Mouse (Mus musculus) embryo, embryonic 11.5 days (tissue): Measurements from ENCODE around the gene Mamdc2.
A peak's percentile ranks its signal among the peaks of the same experiment; 100 is the strongest.

ENCODE experiments used
- DNase-seq: peaks from one replicate; pipeline ENCODE4 v3.0.0-alpha.2; 2012; ENCODE audit warnings: low read depth, low spot score

Gene Mamdc2

DNA sequence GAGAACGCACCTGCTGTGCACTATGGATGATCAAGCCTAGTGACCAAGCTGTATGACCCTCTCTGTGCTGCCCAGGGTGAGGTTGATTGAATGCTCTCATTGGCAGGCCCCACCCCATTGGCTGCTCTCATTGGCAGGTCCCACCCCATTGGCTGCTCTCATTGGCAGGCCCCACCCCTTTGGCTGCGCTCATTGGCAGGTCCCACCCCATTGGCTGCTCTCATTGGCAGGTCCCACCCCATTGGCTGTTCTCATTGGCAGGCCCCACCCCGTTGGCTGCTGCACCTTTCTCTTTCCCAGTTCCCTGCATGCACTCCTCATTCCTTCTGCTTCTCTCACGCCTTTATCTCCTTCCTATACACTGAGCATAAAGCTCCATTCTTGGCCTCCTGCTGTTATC is 12.5 kb downstream of the Mamdc2 start:
- DNase-seq = no peak

DNA sequence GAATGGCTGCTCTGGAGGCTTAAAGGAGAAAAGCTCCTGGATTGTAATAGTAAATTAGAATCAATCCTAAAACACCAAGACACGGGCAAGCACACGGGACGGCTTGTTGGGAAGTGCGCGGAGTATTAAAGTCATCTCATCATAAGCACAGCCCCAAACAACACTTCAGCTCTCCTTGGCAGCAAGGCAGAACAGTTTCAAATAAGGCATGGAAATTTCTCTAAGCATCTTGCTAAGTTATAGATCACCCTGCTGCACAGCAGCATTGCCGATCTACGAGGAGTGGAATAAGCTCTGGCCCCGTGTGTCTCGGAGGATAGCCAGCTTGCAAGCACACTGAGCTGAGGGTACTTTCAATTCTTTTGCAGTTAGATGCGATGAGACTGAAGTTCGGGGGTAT is 13.8 kb downstream of the Mamdc2 start:
- DNase-seq = no peak

DNA sequence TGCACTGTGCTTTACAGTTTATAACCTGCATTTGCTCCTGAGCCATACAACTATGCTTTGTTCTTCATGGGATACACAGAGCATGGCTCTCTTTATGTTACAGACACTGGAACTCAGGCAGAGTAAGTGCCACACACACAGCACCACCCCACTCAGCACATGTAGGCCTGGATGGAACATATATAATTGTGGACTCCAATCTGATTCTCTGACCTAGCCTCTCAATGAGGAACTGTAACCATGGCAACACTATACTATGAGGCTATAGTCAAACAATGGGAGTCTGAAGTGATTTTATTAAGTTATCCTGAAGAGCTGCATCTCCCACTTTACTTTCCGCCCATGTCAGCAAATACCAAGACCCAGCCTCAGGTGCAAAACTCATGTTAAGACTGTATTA is 30.6 kb downstream of the Mamdc2 start:
- no peak for DNase-seq

DNA sequence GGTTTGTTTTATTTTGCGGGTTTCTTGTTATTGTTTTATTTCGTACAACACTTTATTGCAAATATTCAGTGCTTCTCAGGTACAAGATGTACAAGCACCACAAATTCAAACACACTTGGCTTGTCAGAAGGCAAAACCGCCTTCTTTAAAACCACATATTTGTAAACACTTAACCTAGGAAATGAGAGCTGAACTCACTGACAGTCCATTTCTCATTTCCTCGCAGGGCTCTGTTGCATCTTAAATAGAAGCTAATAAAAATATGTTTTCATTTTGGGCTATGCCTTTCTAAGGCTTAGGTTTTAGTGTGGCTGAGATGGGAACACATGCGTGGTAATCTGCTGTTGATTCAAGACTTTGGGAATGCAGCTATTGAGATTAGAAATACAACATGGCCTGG is 37.4 kb downstream of the Mamdc2 start:
- no peak for DNase-seq

DNA sequence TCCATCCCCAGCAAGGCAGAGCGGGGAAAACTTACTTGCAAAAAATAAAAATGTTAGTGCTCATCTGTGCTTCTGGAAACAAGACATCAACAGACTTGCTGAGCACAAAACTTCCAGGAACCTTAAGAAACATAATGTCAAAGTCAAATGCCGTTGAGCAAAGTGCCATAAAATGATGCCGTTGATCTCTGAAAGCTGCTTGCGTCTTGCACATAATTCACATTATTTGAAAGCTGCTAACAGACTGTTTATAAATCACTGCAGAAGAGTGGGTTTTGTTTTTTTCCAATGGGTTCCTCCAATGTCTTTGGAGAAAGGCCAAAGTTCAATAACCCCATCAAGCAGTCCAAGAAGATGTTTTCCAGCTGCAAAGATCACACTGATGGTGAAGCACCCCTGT is 37.9 kb downstream of the Mamdc2 start:
- no peak for DNase-seq

DNA sequence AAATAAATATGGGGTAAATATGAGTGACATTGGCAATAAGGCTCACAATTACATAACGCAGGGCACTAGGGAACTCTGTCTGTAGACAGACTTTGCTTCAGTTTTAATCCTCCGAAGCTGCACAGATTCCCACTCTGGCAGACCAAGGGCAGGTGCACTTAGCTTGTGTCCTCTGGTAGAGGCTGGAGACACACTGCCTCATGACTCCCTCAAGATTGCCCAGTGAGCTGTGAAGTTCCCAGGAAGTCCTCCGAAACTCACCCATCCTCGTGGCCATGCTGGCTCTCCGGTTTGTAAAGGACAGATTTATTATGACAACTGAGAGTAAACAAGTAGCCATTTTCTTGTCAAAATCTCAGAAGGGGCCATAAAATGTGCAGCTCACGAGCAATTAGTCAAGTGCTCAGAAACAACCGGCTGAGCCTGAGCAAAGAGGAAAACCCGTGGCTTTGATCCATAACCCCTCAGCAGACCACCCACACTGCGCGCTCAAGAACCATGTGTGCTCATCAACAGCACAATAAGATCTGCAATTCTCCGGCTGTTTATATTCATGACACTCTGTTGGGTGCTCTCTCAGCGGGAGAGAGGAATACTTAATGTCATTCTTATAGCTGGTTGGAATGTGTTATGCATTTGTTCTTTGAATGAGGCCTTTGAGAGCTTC is 46.6 kb downstream of the Mamdc2 start:
- DNase-seq = peak; percentile 23

DNA sequence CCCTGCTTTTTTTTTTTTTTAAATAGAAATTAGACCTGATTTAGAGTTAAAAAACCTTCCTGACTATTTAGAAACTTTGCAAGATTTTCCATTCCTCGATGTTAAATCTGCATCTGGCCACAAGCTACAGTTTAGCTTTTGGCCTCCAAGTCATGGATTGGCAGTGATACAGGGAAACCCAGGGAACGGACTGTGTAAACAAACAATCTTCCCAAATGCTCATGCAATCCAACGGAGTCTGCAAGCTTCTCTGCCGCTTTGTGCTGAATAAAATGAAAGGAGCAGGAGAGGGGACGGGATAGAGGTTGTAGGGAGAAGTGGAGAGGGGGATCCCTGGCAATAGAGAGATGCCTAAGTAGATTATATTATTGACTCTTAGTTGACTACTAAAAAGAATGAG is 47.8 kb downstream of the Mamdc2 start:
- no peak for DNase-seq

DNA sequence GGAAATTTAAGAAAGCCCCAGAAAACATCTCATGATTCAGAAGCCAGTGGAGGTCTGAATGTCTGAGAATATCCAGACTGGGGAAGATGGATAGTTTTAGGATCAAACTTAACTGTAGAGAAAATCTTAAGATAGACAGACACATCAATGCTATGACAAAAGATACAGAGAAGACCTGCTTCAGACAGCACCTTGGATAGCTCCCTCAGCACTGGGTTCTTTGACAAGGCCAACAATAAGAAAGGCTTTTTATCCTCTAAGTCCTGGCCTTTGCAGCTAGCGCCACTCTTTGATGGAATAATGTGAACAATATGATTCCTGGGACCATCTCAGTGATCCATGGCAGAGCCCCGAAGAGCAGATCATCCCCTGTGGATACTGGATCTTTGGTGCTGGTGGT is 52.3 kb downstream of the Mamdc2 start:
- no peak for DNase-seq

DNA sequence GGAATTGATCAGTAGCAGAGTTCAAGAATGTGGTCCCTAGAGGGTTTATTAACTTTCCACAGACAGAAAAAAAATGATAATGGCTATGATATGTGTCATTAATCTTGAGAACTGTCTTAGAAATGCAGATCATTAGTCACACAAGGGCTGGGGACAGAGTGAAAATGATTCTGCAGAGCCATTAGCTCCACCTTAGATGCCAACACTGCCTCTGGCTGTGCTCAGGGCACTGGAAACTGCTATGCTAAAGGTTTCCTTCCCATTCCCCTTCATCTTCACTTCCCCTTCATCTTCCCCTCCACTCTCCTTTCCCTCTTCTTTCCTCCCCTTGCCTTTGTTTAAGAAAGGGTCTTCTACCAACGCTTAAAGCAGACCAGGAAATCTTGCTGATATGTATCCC is 53.6 kb downstream of the Mamdc2 start:
- DNase-seq = no peak

- no peak for DNase-seq
Measured at GRCm38 (mm10) chr19:23388862-23389272, 59.4 kb downstream of the Mamdc2 start.

GRCm38 (mm10) chr19:23388083-23388861 is 60.0 kb downstream of the Mamdc2 start:
- no peak for DNase-seq

GRCm38 (mm10) chr19:23382396-23382795 is 65.8 kb downstream of the Mamdc2 start:
- DNase-seq = no peak

- DNase-seq = no peak
Measured at GRCm38 (mm10) chr19:23380968-23381367, 67.3 kb downstream of the Mamdc2 start.

GRCm38 (mm10) chr19:23379752-23380504 is 68.3 kb downstream of the Mamdc2 start:
- no peak for DNase-seq

GRCm38 (mm10) chr19:23376536-23377201 is 71.6 kb downstream of the Mamdc2 start:
- no peak for DNase-seq

- DNase-seq = no peak
Measured at GRCm38 (mm10) chr19:23374941-23375656, 73.1 kb downstream of the Mamdc2 start.

DNA sequence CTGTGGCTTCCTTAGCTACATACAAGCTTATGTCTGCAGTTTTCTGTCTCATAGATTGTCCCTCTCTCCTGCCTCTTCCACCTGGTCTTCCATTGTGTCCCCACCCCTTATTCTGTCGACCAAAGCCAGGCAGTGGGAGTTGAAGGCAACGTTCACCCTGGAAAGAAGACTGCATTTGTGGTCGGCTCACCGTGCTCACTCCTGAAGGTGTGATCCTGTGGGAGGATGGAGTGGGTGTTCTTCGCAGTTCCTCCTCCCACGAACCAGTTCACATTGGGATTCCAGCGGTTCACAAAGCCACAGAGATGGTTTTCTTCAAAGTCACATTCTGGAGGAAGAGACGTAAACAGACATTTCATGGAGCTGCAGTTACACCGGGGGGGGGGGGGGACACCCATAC is 74.5 kb downstream of the Mamdc2 start:
- DNase-seq = no peak

GRCm38 (mm10) chr19:23373287-23373686 is 75.0 kb downstream of the Mamdc2 start:
- DNase-seq = peak; percentile 45

GRCm38 (mm10) chr19:23369275-23369674 is 79.0 kb downstream of the Mamdc2 start:
- no peak for DNase-seq

DNA sequence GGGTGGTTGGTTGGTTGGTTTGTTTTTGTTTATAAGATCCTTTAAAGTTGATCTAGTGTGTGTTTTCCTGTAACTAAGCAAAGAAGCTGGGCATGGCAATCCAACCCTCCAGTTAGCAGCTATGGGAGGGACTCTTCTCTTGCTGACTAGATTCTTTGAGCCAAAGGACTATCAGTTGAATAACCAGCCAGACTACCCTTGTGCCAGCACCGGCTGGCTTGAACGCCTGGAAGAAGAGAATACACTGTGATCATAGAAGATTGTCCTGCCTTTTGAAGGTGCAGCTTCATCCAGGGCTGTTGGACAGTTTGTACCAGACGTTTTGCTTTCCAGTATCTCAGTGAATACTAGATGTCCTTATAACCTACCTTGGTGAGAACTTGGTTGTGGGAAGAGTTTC is 86.2 kb downstream of the Mamdc2 start:
- no peak for DNase-seq

DNA sequence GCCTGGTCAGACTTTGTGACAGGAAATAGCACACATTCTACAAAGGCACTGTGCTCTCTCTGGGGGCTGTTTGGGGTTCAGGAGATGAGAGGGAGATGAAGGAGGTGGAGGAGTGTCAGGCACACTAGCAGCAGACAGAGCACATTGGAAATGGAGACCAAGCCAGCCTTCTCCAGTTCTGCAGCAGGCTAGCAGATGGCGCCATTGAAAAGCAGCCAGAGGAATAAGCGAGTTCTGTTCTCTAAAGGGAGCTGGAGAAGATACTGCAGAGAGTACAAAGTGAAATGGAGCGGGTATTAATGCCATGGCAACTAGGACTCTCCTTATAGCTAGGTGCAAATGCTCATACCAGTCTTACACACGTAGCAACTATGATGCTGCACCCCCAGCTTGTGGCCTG is 87.1 kb downstream of the Mamdc2 start:
- no peak for DNase-seq
